Mouse (Mus musculus) G1E (cell line): ENCODE data around the gene Pkp4.

Experiments used
- CTCF ChIP-seq: IDR thresholded peaks from 2 replicates; pipeline ENCODE4 v1.5.1; 2012; ENCODE audit warnings: low read depth, low read length, inconsistent platforms, mixed read lengths
- TAL1 ChIP-seq: conservative IDR thresholded peaks from 2 replicates; pipeline ENCODE4 v1.6.1; 2012; ENCODE audit warnings: low read depth, low read length, inconsistent platforms, mixed read lengths

GRCm38 (mm10) chr2:59207725-59208124, 47.1 kb downstream of the Pkp4 start:
- TF ChIP-seq CTCF (no peak), TAL1 (no peak)
